Mouse (Mus musculus) limb, embryonic 11.5 days (tissue): Measurements from ENCODE around the gene Sord. TPM values are rescaled to one million over a fixed set of nuclear protein-coding genes. Genes with fewer than 3 reads are reported as not detected.

Experiments
- ATAC-seq: fragments of 200-750 bp; cut with Nextera tagmentation; 2 replicates; pipeline ENCODE4 v1.8.0; 2017; ENCODE audit warnings: low read depth; ENCODE audit not compliant: insufficient number of reproducible peaks, low FRiP score, low TSS enrichment
- DNase-seq: peaks from one replicate; pipeline ENCODE4 v3.0.0-alpha.2; 2015; ENCODE audit warnings: low spot score
- H3K27ac ChIP-seq: fragments of 300-500 bp; sonication (generic); replicated peaks from 2 replicates; pipeline ENCODE4 v1.5.1; 2014; ENCODE audit warnings: low read depth, mild to moderate bottlenecking, low read length
- H3K27me3 ChIP-seq: fragments of 300-500 bp; sonication (generic); 2 replicates; pipeline ENCODE4 v1.6.1; 2014; ENCODE audit warnings: mild to moderate bottlenecking, low read length, mixed read lengths; ENCODE audit not compliant: control insufficient read depth, insufficient read depth
- H3K36me3 ChIP-seq: fragments of 300-500 bp; sonication (generic); 2 replicates; pipeline ENCODE4 v1.6.1; 2014; ENCODE audit warnings: mild to moderate bottlenecking, low read length, moderate library complexity, mixed read lengths; ENCODE audit not compliant: control insufficient read depth, insufficient read depth
- H3K4me1 ChIP-seq: fragments of 300-500 bp; sonication (generic); 2 replicates; pipeline ENCODE4 v1.6.1; 2014; ENCODE audit warnings: low read length, mixed read lengths; ENCODE audit not compliant: control insufficient read depth, insufficient read depth
- H3K4me2 ChIP-seq: fragments of 300-500 bp; sonication (generic); 2 replicates; pipeline ENCODE4 v1.6.1; 2014; ENCODE audit warnings: low read depth, mild to moderate bottlenecking, moderate library complexity; ENCODE audit not compliant: severe bottlenecking
- H3K4me3 ChIP-seq: fragments of 300-500 bp; sonication (generic); 2 replicates; pipeline ENCODE4 v1.5.1; 2014; ENCODE audit warnings: low read depth, low read length
- H3K9ac ChIP-seq: fragments of 300-500 bp; sonication (generic); 2 replicates; pipeline ENCODE4 v1.6.1; 2014; ENCODE audit warnings: mild to moderate bottlenecking, low read length
- H3K9me3 ChIP-seq: fragments of 300-500 bp; sonication (generic); 2 replicates; pipeline ENCODE4 v1.6.1; 2016; ENCODE audit warnings: low read length; ENCODE audit not compliant: control insufficient read depth
- WGBS: fragments of 180-500 bp; shearing (Covaris S2); extraction: QIAGEN DNeasy Blood & Tissue Kit; methylation state at CpG from one replicate; pipeline ENCODE4 v1.1.7; 2014; 5-methylcytosine and 5-hydroxymethylcytosine counted together
- polyA plus RNA-seq: library from polyadenylated mRNA; unstranded; fragments of >200 nt; fragmentation: Nextera tagmentation; extraction: Ambion mirVana; gene quantifications from 2 replicates; pipeline ENCODE4 v1.2.1, GENCODE M21; 2014

Gene Sord
- polyA plus RNA-seq, 1 experiment from 2014 or later = 17.1 TPM

DNA sequence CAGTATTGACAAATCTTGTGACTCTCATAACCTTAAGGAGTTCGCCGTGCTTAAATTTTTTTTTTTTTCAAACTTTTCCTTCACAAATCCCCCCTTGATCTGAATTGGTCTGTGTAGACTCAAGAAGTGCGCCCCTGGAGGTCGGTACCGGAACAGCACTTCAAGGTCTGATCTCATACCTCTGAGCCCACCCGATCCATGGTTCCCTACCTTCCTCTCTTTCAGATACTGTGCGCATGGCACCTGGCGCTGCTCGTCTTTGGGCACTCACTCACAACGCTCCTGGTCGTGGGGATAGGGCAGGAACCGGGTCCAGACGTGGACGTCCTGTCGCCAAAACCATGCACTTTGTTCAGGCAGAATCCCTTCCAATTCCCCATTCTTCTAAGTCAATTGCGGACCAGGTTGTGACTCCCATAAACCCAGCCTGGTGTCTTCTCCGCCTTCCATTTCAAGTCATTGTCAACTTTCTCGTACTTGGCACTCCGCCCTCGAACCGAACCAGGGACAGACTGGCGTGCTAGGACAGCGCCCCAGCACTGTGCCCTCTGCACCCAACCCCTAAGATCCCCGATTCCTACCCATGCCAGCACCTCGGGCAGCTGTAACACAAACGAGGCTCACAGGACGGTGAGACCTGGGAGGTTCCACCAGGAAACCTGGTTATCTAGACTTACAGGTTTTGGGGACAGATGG is 78.3 kb downstream of the Sord start:
- peak overlapping the region; percentile 12; the same call in 1 of the 2 replicates for H3K4me3 ChIP-seq

DNA sequence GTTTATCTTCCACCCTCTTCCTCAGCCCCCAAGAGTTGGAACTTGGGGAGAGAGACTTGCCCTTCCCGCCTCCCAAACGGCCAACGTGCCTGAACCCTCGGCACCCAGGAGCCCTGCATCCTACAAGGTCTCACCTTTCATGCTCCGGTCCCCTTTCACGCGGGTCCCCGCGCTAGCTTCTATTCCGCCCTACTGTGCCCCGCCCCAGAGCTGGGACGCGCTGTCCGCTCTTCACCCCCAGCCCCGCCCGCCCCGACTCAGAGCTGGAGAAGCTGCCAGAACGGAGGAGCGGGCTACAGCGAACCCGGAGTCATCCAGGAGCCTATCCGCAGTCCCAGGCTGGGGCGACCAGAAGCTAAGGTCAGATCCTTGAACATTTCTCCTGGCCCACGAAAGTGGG is 79.0 kb downstream of the Sord start, which contains the start of gene Duoxa1:
TSS of gene Duoxa1 (minus strand) at position 195 of the 400 bp plus-strand sequence.
- WGBS = under 1% methylated on average over 24 of the region's 24 CpGs
- Histone ChIP-seq H3K27ac (no peak within 1 kb of the TSS), H3K4me1 (no peaks in the 10 kb centered on the region), H3K27me3 (peaks cover 31% of the 10 kb centered on the region), H3K9ac (no peak within 1 kb of the TSS), H3K36me3 (no peaks in the 10 kb centered on the region), H3K4me2 (peak within 1 kb of the TSS; percentile 32), H3K4me3 (peak within 1 kb of the TSS; percentile 12), H3K9me3 (no peaks in the 10 kb centered on the region)
- ATAC-seq = no peak
- no peak for DNase-seq

More for the DNA sequence above, 78.3 kb downstream of the Sord start:
- Histone ChIP-seq H3K9me3 (no peaks in the 10 kb centered on the region), H3K9ac (no peak overlapping the region), H3K36me3 (no peaks in the 10 kb centered on the region), H3K4me1 (no peaks in the 10 kb centered on the region), H3K27ac (no peak overlapping the region), H3K4me2 (peak overlapping the region; percentile 32), H3K27me3 (peaks cover 31% of the 10 kb centered on the region)
- WGBS = 3% methylated on average over 27 of the region's 27 CpGs
- DNase-seq = peak; percentile 87
- ATAC-seq = peak; percentile 52; the same call in 1 of the 2 replicates

Other genes with a start within 250 kb of the Sord start
- gene Eif3j1, start 206.2 kb upstream of the Sord start, polyA plus RNA-seq = 15.1 and 15.4 TPM in 2 replicates
- gene Spg11, start 116.4 kb upstream of the Sord start, polyA plus RNA-seq = 9.5 and 13.0 TPM in 2 replicates
- gene B2m, start 87.1 kb upstream of the Sord start, polyA plus RNA-seq = 112 and 118 TPM in 2 replicates
- gene Trim69, start 74.0 kb upstream of the Sord start, polyA plus RNA-seq = 0.17 TPM in 1 of 2 replicates, not detected in the other
- gene Patl2, start 48.6 kb upstream of the Sord start, polyA plus RNA-seq = not detected in 2 replicates
- gene Terb2, start 48.5 kb upstream of the Sord start, polyA plus RNA-seq = not detected in 2 replicates
- not detected in 2 replicates for gene Duox2, start 63.7 kb downstream of the Sord start, polyA plus RNA-seq
- gene Duoxa2, start 64.2 kb downstream of the Sord start, polyA plus RNA-seq = not detected in 2 replicates
- 0.72 and 1.0 TPM in 2 replicates for gene Duoxa1, start 79.0 kb downstream of the Sord start, polyA plus RNA-seq
- gene Duox1, start 80.9 kb downstream of the Sord start, polyA plus RNA-seq = 0.04 and 0.13 TPM in 2 replicates
- 6.2 and 7.9 TPM in 2 replicates for gene Shf, start 134.4 kb downstream of the Sord start, polyA plus RNA-seq
- not detected in 2 replicates for gene Slc28a2, start 191.7 kb downstream of the Sord start, polyA plus RNA-seq